14 mouse cellular contexts compared by ENCODE assay signal in genomic region chr10:42091546-42092168, GRCm38 (mm10).
DNase-seq lines count a peak whose midpoint lies in the region; ATAC-seq and TF ChIP-seq lines count a peak whose summit lies in the region.
"Had no signal": no experiment of that assay in that cellular context is flagged by ENCODE, and none has a peak within 500 bp of the region (broad histone marks: within the 10 kb centered on the region; RNA-seq: fewer than 3 reads in every experiment).

No protein-coding gene starts in this region.

- H3K4me1 ChIP-seq in heart, embryonic 13.5 days = peaks cover 64% of the 10 kb centered on the region
- peaks cover 27% of the 10 kb centered on the region for H3K4me1 ChIP-seq in lung, postnatal 0 days (ENCODE audit: insufficient read depth, low read depth, low read length)
- H3K4me1 ChIP-seq in liver, embryonic 12.5 days = peaks cover 50% of the 10 kb centered on the region
- H3K4me1 ChIP-seq in midbrain, embryonic 10.5 days = peaks cover 23% of the 10 kb centered on the region

- no peak for DNase-seq in heart, adult 18-20 months
- DNase-seq in lung, postnatal 0 days (ENCODE audit: low spot score) = no peak
- DNase-seq in lung, postnatal 10 days = no peak
- peak; percentile 68 for DNase-seq in testis, postnatal 14 days (ENCODE audit: low spot score)
- DNase-seq in midbrain, embryonic 10.5 days (ENCODE audit: low spot score) = no peak
- DNase-seq: thymus, postnatal 25 days had no signal

- no peaks in the 10 kb centered on the region for H3K9me3 ChIP-seq in heart, embryonic 13.5 days
- H3K9me3 ChIP-seq in lung, postnatal 0 days (ENCODE audit: low read length) = no peaks in the 10 kb centered on the region
- H3K9me3 ChIP-seq in liver, embryonic 12.5 days (replicated peaks) = no peaks in the 10 kb centered on the region
- no peaks in the 10 kb centered on the region for H3K9me3 ChIP-seq in midbrain, embryonic 10.5 days (replicated peaks)
- H3K9me3 ChIP-seq: forebrain, embryonic 10.5 days; hindbrain, embryonic 12.5 days; neural tube, embryonic 13.5 days had no signal

- TF ChIP-seq CTCF in lung, postnatal 0 days (IDR thresholded peaks at IDR 0.05) = no peak

- H3K4me2 ChIP-seq in heart, embryonic 13.5 days = no peak overlapping the region
- no peak overlapping the region for H3K4me2 ChIP-seq in lung, postnatal 0 days (replicated peaks; ENCODE audit: low read depth, low read length)
- peak overlapping the region; percentile 51 for H3K4me2 ChIP-seq in liver, embryonic 12.5 days
- H3K4me2 ChIP-seq: hindbrain, embryonic 12.5 days; neural tube, embryonic 13.5 days had no signal

- H3K9ac ChIP-seq in heart, embryonic 13.5 days = no peak overlapping the region
- H3K9ac ChIP-seq in lung, postnatal 0 days (replicated peaks; ENCODE audit: low read depth) = no peak overlapping the region
- H3K9ac ChIP-seq in liver, embryonic 12.5 days = peak overlapping the region; percentile 7; the same call in 1 of the 2 replicates
- H3K9ac ChIP-seq: hindbrain, embryonic 12.5 days; neural tube, embryonic 13.5 days had no signal

- H3K36me3 ChIP-seq in heart, embryonic 13.5 days = no peaks in the 10 kb centered on the region
- no peaks in the 10 kb centered on the region for H3K36me3 ChIP-seq in lung, postnatal 0 days (ENCODE audit: insufficient read depth, low read length)
- H3K36me3 ChIP-seq in liver, embryonic 12.5 days = no peaks in the 10 kb centered on the region
- H3K36me3 ChIP-seq in midbrain, embryonic 10.5 days = no peaks in the 10 kb centered on the region
- H3K36me3 ChIP-seq: forebrain, embryonic 10.5 days; hindbrain, embryonic 12.5 days; neural tube, embryonic 13.5 days had no signal

- H3K4me3 ChIP-seq in heart, embryonic 13.5 days = no peak overlapping the region
- H3K4me3 ChIP-seq in lung, postnatal 0 days (ENCODE audit: low read depth, low read length) = no peak overlapping the region
- no peak overlapping the region for H3K4me3 ChIP-seq in liver, embryonic 12.5 days
- H3K4me3 ChIP-seq in midbrain, embryonic 10.5 days = no peak overlapping the region
- H3K4me3 ChIP-seq: forebrain, embryonic 10.5 days; hindbrain, embryonic 12.5 days; neural tube, embryonic 13.5 days had no signal

- H3K27me3 ChIP-seq in heart, embryonic 13.5 days (replicated peaks) = no peaks in the 10 kb centered on the region
- H3K27me3 ChIP-seq in lung, postnatal 0 days (replicated peaks; ENCODE audit: insufficient read depth, low read length) = no peaks in the 10 kb centered on the region
- H3K27me3 ChIP-seq in liver, embryonic 12.5 days (replicated peaks) = no peaks in the 10 kb centered on the region
- H3K27me3 ChIP-seq in midbrain, embryonic 10.5 days (ENCODE audit: low read depth, poor library complexity, severe bottlenecking) = peaks cover 76% of the 10 kb centered on the region
- H3K27me3 ChIP-seq: hindbrain, embryonic 12.5 days; Patski had no signal

- no peak for TF ChIP-seq EP300 in lung, postnatal 0 days (IDR thresholded peaks at IDR 0.05)

- peak; percentile 61; the same call in 1 of the 2 replicates for ATAC-seq in heart, embryonic 13.5 days (ENCODE audit: extremely low read depth, insufficient number of reproducible peaks, low FRiP score, low TSS enrichment)
- no peak for ATAC-seq in lung, postnatal 0 days
- peak; percentile 90 for ATAC-seq in liver, embryonic 12.5 days
- ATAC-seq: CD4-positive, CD25-positive, alpha-beta regulatory T cell, adult 4 months; Patski had no signal

- H3K27ac ChIP-seq in heart, embryonic 13.5 days (replicated peaks) = peak overlapping the region; percentile 71
- 0 out of 2 replicates have a peak overlapping the region, but pooled peaks have one; percentile 20 for H3K27ac ChIP-seq in lung, postnatal 0 days (ENCODE audit: low read length)
- H3K27ac ChIP-seq in liver, embryonic 12.5 days = peak overlapping the region; percentile 53
- no peak overlapping the region for H3K27ac ChIP-seq in midbrain, embryonic 10.5 days (replicated peaks)
- H3K27ac ChIP-seq: forebrain, embryonic 10.5 days; hindbrain, embryonic 12.5 days; kidney, postnatal 0 days; neural tube, embryonic 13.5 days had no signal

- WGBS in heart, embryonic 13.5 days = 42% methylated on average over 11 of the region's 11 CpGs
- 71% methylated on average over 11 of the region's 11 CpGs for WGBS in lung, postnatal 0 days
- WGBS in liver, embryonic 12.5 days (ENCODE audit: insufficient replicate concordance) = 41% methylated on average over 11 of the region's 11 CpGs
- 81% methylated on average over 11 of the region's 11 CpGs for WGBS in midbrain, embryonic 10.5 days
